Mouse (Mus musculus) midbrain, embryonic 16.5 days (tissue): ENCODE data around the gene Uchl5. TPM values are rescaled to one million over a fixed set of nuclear protein-coding genes. Genes with fewer than 3 reads are reported as not detected.

Source experiments
- polyA plus RNA-seq: library from polyadenylated mRNA; unstranded; fragments of >200 nt; fragmentation: Nextera tagmentation; extraction: Ambion mirVana; gene quantifications from 2 replicates; pipeline ENCODE4 v1.2.1, GENCODE M21; 2015

Uchl5 gene
- polyA plus RNA-seq, 1 experiment from 2014 or later = 60.6 TPM

Other genes starting within 250 kb of the Uchl5 start
- 7.7 and 8.0 TPM in 2 replicates for gene B3galt2, start 136.6 kb upstream of the Uchl5 start, polyA plus RNA-seq
- gene Cdc73, start 74.4 kb upstream of the Uchl5 start, polyA plus RNA-seq = 14.3 and 17.5 TPM in 2 replicates
- gene Glrx2, start 60.9 kb upstream of the Uchl5 start, polyA plus RNA-seq = 120 and 121 TPM in 2 replicates
- gene Trove2, start 204 bp upstream of the Uchl5 start, polyA plus RNA-seq = 36.4 and 40.0 TPM in 2 replicates
- 133 and 147 TPM in 2 replicates for gene Rgs2, start 226.9 kb downstream of the Uchl5 start, polyA plus RNA-seq